Mouse (Mus musculus) adrenal gland, postnatal 25 days (tissue): ENCODE data around the gene Sdk2. TPM values are rescaled to one million over a fixed set of nuclear protein-coding genes. Genes with fewer than 3 reads are reported as not detected.

Source experiments
- DNase-seq: peaks from one replicate; pipeline ENCODE4 v3.0.0; 2021; ENCODE audit warnings: mixed read lengths
- total RNA-seq: library from RNA; stranded (reverse); gene quantifications from 2 replicates; pipeline ENCODE4 v1.2.3, GENCODE M21; 2021

The Sdk2 gene
- total RNA-seq, 1 experiment from 2014 or later: 1.5 TPM

DNA sequence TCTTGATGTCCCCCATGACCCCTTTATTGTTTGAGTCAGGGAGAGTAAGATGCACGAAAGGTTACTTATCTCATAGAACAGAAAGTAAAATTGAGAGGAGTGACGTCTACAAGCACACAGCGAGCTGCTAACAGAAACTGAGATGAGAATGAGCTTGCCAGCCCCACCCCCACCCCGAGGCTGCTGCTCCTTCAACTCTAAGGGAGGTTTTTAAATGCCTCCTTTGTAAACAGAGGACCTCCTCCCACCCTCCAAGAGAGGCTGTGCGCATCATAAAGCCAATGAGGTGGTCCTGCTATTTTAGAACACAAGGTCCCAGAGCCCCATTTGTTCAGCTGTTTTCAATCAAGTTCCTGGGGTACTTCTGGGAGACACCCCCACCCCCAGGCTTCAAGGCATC, 303.4 kb downstream of the Sdk2 start:
- no peak for DNase-seq

DNA sequence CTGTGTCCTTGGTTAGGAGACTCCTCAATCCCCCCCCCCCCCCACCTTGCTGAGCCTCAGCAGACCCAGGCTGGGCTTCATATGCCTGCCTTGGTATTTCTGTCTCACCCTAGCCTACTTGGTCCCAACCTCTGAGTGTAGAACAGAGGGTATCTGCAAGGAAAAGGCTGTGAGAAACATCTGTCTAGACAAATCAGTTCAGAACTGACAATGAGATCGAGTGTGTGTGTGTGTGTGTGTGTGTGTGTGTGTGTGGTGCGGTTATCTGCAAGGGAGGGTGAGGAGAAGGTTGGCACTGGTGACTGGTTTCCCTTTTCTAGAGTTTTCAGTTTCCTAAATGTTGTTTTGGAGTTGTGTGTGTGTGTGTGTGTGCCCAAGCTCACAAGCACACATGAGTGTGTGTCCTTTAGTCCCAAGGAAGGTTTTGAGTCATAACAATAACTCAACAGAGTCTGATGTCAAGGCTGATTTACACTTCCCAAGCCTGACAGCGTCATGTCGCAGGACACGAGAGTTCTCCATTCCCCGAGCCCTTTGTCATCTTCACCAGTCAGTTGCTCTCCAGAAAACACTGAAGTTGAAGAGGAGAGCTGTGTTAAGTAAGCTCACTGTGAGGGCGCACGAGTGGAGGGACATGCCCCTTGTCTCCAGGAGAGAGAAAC, 304.6 kb downstream of the Sdk2 start:
- DNase-seq: no peak

- DNase-seq: no peak
Observed at GRCm38 (mm10) chr11:113761646-113762045, 305.2 kb downstream of the Sdk2 start.

- DNase-seq: peak; percentile 59
Observed at GRCm38 (mm10) chr11:113760476-113760875, 306.4 kb downstream of the Sdk2 start.

GRCm38 (mm10) chr11:113758851-113759250, 308.0 kb downstream of the Sdk2 start:
- DNase-seq: no peak

- no peak for DNase-seq
Observed at GRCm38 (mm10) chr11:113756578-113756977, 310.3 kb downstream of the Sdk2 start.

- no peak for DNase-seq
Observed at GRCm38 (mm10) chr11:113755878-113756277, 311.0 kb downstream of the Sdk2 start.

DNA sequence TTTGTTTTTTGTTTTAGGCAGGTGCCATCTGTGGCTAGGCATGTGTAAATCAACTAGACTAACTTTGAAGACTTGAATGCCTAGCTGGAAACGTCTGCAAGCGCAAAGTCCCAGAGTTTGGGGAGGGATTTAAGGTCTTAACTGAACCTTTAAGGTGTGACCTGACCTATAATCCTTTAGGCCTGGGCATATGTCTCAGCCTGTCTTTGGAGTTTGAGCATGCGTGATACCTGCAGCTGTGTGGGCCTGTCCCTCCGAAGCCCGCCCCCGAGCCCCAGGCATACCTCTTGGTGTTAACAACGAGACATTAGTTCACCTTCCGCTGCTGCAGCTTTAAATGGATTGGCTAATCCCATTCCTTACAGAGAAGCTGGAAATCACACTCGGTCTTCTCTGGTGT, 312.0 kb downstream of the Sdk2 start:
- no peak for DNase-seq

- no peak for DNase-seq
Observed at GRCm38 (mm10) chr11:113752685-113753430, 314.0 kb downstream of the Sdk2 start.

- no peak for DNase-seq
Observed at GRCm38 (mm10) chr11:113752158-113752661, 314.6 kb downstream of the Sdk2 start.

DNA sequence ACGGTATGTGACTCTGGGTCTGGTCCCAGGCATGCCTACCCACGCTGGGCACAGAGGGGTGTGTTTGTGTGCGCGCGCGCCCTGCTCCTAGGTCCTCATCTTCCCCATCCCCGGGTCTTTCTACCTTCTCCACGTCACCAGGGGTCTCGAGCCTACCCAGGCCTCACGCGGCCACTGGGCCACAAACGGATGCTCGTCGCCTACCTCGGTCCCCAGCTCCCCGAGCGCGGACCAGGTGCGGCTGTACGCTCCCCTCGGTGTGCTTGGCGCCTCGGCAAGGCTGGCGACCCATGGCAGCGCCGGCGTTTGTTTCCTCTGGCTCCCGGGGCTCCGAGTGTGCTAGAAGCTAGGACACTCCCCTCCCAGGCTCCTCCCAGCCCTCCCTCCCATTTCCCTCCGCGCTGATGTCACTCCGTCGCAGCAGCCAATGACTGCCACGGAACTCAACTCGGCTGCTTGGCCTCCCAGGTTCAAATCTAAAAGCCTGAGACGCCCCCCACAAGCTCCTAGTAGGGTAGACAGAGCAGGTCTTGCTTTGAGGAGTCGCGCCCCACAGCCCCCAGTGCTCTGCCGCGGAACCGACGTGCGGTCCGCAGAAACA, 315.3 kb downstream of the Sdk2 start, which contains the start of gene Cdc42ep4:
Gene Cdc42ep4, minus strand, starts transcription at position 398 of the 601 bp plus-strand sequence.
- DNase-seq: peak; percentile 92

DNA sequence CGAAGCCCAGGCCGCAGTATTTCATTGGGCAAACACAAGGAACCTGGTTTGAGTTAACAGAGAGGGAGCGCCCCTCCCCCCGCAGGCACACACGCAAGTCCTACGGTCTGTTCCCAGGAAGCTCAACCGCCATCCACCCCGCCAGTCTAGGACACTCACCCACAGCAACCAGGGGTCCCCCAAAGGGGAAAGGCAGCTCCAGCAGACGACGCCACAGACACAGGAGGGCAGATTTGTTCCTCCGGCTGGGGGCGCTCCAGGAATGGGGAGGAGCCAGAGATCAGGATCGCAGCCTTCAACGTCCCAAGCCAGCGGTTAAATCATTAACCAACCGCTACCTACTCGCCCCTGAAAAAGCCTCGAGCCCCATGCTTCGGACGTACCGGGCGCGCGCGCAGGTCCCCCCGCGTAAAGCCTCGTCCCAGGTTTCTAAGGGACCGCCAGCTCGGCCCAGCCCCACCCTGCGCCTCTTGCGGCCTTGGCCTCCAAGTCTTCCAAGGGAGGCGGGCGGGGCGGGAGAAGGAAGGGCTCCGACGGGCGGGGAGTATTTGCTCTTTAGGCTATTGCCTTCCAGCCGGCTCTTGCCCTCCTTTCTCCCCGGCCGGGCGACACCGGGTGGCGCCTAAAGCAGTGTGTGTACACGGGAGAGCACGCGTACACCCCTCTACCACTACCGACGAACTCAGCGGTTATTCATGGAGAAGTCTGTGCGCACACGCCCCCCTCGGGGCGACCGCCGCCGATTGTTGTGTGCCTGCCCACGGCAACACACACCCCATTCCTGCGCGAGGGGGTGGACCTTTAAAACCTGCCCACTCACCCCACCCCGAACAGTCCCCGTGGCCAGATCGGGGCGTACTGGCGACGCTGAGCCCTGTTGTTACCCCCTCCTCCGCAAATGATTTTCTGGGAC, 316.0 kb downstream of the Sdk2 start:
- peak; percentile 76 for DNase-seq

DNA sequence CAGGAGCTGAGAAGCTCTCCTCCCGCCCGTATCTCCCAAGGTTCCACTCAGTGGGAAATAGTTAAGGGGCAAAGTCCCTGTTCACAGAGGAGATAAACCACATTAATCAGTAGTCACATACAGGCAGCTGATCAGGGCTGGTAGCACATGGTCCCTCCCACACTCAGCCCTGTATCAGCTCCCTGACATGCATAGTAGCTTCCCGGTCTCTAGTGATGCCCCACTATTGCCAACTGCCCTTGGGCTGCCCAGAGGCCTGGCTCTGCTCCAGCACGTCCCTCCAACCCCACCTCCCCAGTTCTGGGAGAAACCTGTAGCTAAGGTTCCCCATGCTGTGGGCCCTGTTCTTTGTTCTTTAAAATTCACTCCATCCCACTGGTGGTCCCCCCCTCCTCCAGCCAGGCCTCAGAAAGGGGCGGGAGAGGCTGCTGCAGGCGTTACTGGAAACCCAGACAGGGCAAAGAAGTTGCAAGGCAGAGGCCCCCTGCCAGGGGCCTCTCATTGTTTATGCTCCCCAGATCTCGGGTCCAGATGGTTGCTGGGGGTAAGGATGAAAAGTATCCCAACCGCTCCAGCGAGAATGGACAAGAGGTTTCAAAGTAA, 317.0 kb downstream of the Sdk2 start:
- peak; percentile 53 for DNase-seq

GRCm38 (mm10) chr11:113748797-113749521, 317.9 kb downstream of the Sdk2 start:
- peak; percentile 66 for DNase-seq

GRCm38 (mm10) chr11:113747725-113748380, 319.0 kb downstream of the Sdk2 start:
- no peak for DNase-seq

- DNase-seq: peak; percentile 40
Observed at GRCm38 (mm10) chr11:113747056-113747455, 319.8 kb downstream of the Sdk2 start.

DNA sequence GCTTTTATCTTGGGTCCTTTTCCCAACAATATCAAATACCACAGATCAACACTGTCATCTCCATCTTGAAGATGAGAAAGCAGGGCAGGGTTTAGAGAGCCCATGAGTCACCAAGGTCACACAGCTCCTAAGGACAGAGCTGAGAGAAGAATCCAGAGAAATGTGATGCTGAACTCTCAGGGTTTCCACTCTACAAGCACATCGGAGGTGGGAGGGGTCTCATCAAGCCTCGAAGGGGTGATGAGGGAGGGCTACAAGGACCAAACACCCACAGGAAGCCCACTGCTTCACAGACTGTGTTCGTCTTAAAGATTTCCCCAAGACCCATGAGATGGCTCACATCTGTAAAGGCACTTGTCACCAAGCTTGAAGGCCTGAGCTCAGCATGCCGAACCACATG, 320.9 kb downstream of the Sdk2 start:
- DNase-seq: no peak

DNA sequence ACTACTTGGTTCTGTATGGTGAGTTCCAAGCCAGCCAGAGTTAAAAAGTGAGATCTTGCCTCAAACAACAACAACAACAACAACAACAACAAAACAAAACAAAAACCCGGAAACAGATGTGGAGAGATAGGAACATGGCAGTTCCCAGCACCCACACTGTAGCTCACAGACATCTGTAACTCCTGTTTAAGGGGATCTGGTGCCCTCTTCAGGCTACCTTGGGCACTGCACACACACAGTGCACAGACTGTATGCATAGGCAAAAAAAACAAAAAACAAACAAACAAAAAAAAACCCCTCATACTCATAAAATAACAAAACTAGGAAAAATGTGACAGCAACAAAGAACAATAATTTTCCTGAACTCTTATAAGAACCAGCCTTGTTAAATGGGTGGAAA, 323.8 kb downstream of the Sdk2 start:
- DNase-seq: no peak

- no peak for DNase-seq
Observed at GRCm38 (mm10) chr11:113740100-113740499, 326.7 kb downstream of the Sdk2 start.

DNA sequence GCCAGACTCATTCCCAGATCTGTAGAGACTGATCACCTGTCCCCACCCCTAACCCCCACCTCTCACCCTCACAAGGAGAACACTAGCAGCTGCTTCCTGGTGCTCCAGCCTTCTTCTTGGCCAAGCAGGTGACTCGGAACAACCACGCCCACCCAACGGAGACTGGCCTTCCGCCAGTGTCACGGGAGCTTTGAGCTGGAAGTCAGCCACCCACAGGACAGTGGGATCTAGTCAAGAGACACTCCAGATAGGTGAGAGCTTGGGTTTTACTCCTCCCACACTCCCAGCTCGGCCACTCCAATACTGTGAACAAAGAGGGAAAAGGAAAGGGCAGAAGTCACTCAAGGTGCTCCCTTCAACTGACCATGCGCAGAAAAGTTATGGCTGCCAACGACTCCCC, 327.6 kb downstream of the Sdk2 start:
- no peak for DNase-seq
